In genomic region chr16:76878576-76878975, GRCm38 (mm10) we compare ENCODE assay signal across 33 mouse cellular contexts.
"Had no signal": no experiment of that assay in that cellular context is flagged by ENCODE, and none has a peak within 500 bp of the region (broad histone marks: within the 10 kb centered on the region; RNA-seq: fewer than 3 reads in every experiment).

No protein-coding gene starts in this region.

- DNase-seq: heart, postnatal 10 days; heart, postnatal 14 days; heart, postnatal 36 days; heart, postnatal 4 days; kidney, adult 11 months; kidney, adult 18-20 months; kidney, adult 2 months; kidney, adult 8-10 months; kidney, adult 9 months; kidney, postnatal 10 days; kidney, postnatal 14 days; kidney, postnatal 25 days; kidney, postnatal 36 days; kidney, postnatal 4 days; layer of hippocampus, adult 9-11 months; layer of hippocampus, postnatal 36 days had no signal

- H3K27me3 ChIP-seq: heart, embryonic 12.5 days; heart, embryonic 13.5 days; heart, embryonic 15.5 days; hindbrain, embryonic 12.5 days; hindbrain, embryonic 13.5 days; hindbrain, embryonic 15.5 days; kidney, embryonic 15.5 days had no signal

- H3K4me2 ChIP-seq: heart, embryonic 11.5 days; heart, embryonic 12.5 days; heart, embryonic 13.5 days; heart, embryonic 15.5 days; hindbrain, embryonic 12.5 days; hindbrain, embryonic 13.5 days; hindbrain, embryonic 14.5 days; hindbrain, embryonic 15.5 days; kidney, embryonic 15.5 days had no signal

- H3K9me3 ChIP-seq: heart, embryonic 10.5 days; heart, embryonic 12.5 days; heart, embryonic 13.5 days; heart, embryonic 15.5 days; hindbrain, embryonic 10.5 days; hindbrain, embryonic 12.5 days; hindbrain, embryonic 13.5 days; hindbrain, embryonic 15.5 days; kidney, embryonic 15.5 days had no signal

- H3K36me3 ChIP-seq: heart, embryonic 10.5 days; heart, embryonic 12.5 days; heart, embryonic 13.5 days; heart, embryonic 15.5 days; hindbrain, embryonic 10.5 days; hindbrain, embryonic 12.5 days; hindbrain, embryonic 13.5 days; hindbrain, embryonic 15.5 days; kidney, embryonic 15.5 days had no signal

- H3K9ac ChIP-seq: heart, embryonic 12.5 days; heart, embryonic 13.5 days; heart, embryonic 15.5 days; hindbrain, embryonic 12.5 days; hindbrain, embryonic 13.5 days; hindbrain, embryonic 14.5 days; hindbrain, embryonic 15.5 days; kidney, embryonic 15.5 days had no signal

- H3K27ac ChIP-seq: heart, embryonic 10.5 days; heart, embryonic 13.5 days; heart, embryonic 15.5 days; hindbrain, embryonic 10.5 days; hindbrain, embryonic 12.5 days; hindbrain, embryonic 13.5 days; hindbrain, embryonic 14.5 days; hindbrain, embryonic 15.5 days; hindbrain, postnatal 0 days; kidney, embryonic 15.5 days; kidney, postnatal 0 days; layer of hippocampus, adult 2 months; left cerebral cortex, adult 2 months had no signal

- ATAC-seq: hindbrain, embryonic 16.5 days; hindbrain, postnatal 0 days; inflammation-experienced regulatory T-cells, adult 6 months had no signal

- H3K4me1 ChIP-seq: heart, embryonic 10.5 days; heart, embryonic 12.5 days; heart, embryonic 13.5 days; heart, embryonic 15.5 days; hindbrain, embryonic 10.5 days; hindbrain, embryonic 12.5 days; hindbrain, embryonic 13.5 days; hindbrain, embryonic 15.5 days; kidney, embryonic 15.5 days had no signal

- H3K4me3 ChIP-seq: heart, embryonic 10.5 days; heart, embryonic 12.5 days; heart, embryonic 13.5 days; heart, embryonic 15.5 days; hindbrain, embryonic 10.5 days; hindbrain, embryonic 12.5 days; hindbrain, embryonic 13.5 days; hindbrain, embryonic 15.5 days; kidney, embryonic 15.5 days; layer of hippocampus, adult 2 months; left cerebral cortex, adult 2 months had no signal
